Mouse (Mus musculus) midbrain, postnatal 0 days (tissue): ENCODE results near the gene Dcaf12l2. TPM values are rescaled to one million over a fixed set of nuclear protein-coding genes. Genes with fewer than 3 reads are reported as not detected.

Source experiments
- ATAC-seq: fragments of 200-750 bp; cut with Nextera tagmentation; 2 replicates; pipeline ENCODE4 v1.8.0; 2017; ENCODE audit warnings: moderate number of reproducible peaks, mild to moderate bottlenecking, moderate TSS enrichment, moderate library complexity; ENCODE audit not compliant: low FRiP score
- DNase-seq: peaks from one replicate; pipeline ENCODE4 v3.0.0-alpha.2; 2015; ENCODE audit warnings: low spot score
- H3K27ac ChIP-seq: fragments of 300-500 bp; sonication (generic); 2 replicates; pipeline ENCODE4 v1.5.1; 2014; ENCODE audit warnings: low read depth, mild to moderate bottlenecking, low read length, mixed read lengths
- H3K27me3 ChIP-seq: fragments of 300-500 bp; sonication (generic); 2 replicates; pipeline ENCODE4 v1.6.1; 2014; ENCODE audit warnings: low read length, control low read depth, mixed read lengths; ENCODE audit not compliant: insufficient read depth
- H3K36me3 ChIP-seq: fragments of 300-500 bp; sonication (generic); 2 replicates; pipeline ENCODE4 v1.6.1; 2014; ENCODE audit warnings: low read length, control low read depth, mixed read lengths; ENCODE audit not compliant: insufficient read depth
- H3K4me1 ChIP-seq: fragments of 300-500 bp; sonication (generic); 2 replicates; pipeline ENCODE4 v1.6.1; 2014; ENCODE audit warnings: mild to moderate bottlenecking, control low read depth, antibody characterized with exemption, low read length, mixed read lengths; ENCODE audit not compliant: insufficient read depth
- H3K4me2 ChIP-seq: fragments of 300-500 bp; sonication (generic); 2 replicates; pipeline ENCODE4 v1.6.1; 2014; ENCODE audit warnings: low read depth, mild to moderate bottlenecking, low read length, mixed read lengths; ENCODE audit not compliant: poor library complexity, severe bottlenecking
- H3K4me3 ChIP-seq: fragments of 300-500 bp; sonication (generic); 2 replicates; pipeline ENCODE4 v1.5.1; 2014; ENCODE audit warnings: low read depth, mild to moderate bottlenecking, low read length, moderate library complexity
- H3K9ac ChIP-seq: fragments of 300-500 bp; sonication (generic); replicated peaks from 2 replicates; pipeline ENCODE4 v1.6.1; 2014; ENCODE audit warnings: mild to moderate bottlenecking, low read length, moderate library complexity, mixed read lengths; ENCODE audit not compliant: poor library complexity, severe bottlenecking
- H3K9me3 ChIP-seq: fragments of 300-500 bp; sonication (generic); 2 replicates; pipeline ENCODE4 v1.6.1; 2016; ENCODE audit warnings: low read length, control low read depth
- CTCF ChIP-seq: IDR thresholded peaks from 2 replicates; pipeline ENCODE4 v1.5.1; 2016; ENCODE audit warnings: antibody characterized with exemption, mild to moderate bottlenecking
- WGBS: fragments of 180-500 bp; shearing (Covaris S2); extraction: QIAGEN DNeasy Blood & Tissue Kit; methylation state at CpG from one replicate; pipeline ENCODE4 v1.1.7; 2014; 5-methylcytosine and 5-hydroxymethylcytosine counted together
- polyA plus RNA-seq: library from polyadenylated mRNA; unstranded; fragments of >200 nt; fragmentation: Nextera tagmentation; extraction: Ambion mirVana; gene quantifications from 2 replicates; pipeline ENCODE4 v1.2.1, GENCODE M21; 2015
- total RNA-seq: library from RNA; depleted of rRNA; stranded (reverse); fragments of >200 nt; gene quantifications from 2 replicates; pipeline ENCODE4 v1.2.3, GENCODE M21; 2014; rRNA removed

Dcaf12l2 gene
- total RNA-seq, result 4.8 and 5.9 TPM in 2 replicates
- polyA plus RNA-seq, result 2.0 and 2.6 TPM in 2 replicates

GRCm38 (mm10) chrX:44367646-44368521, at the start of gene Dcaf12l2:
Gene Dcaf12l2 (minus strand): TSS chrX:44368342.
- Histone ChIP-seq H3K27me3 (no peaks in the 10 kb centered on the region), H3K27ac (no peak within 1 kb of the TSS), H3K9ac (peak within 1 kb of the TSS; percentile 57), H3K9me3 (no peaks in the 10 kb centered on the region), H3K4me2 (peak within 1 kb of the TSS; percentile 58), H3K4me1 (no peaks in the 10 kb centered on the region), H3K4me3 (peak within 1 kb of the TSS; percentile 50), H3K36me3 (no peaks in the 10 kb centered on the region)
- DNase-seq (peak; percentile 7), ATAC-seq (peak; percentile 84)
- WGBS, result 26% methylated on average over 55 of the region's 57 CpGs
- TF ChIP-seq CTCF, result no peak

GRCm38 (mm10) chrX:44367280-44367645, 879 bp downstream of the Dcaf12l2 start:
- Histone ChIP-seq H3K4me3 (peak overlapping the region; percentile 50; the same call in 1 of the 2 replicates), H3K27me3 (no peaks in the 10 kb centered on the region), H3K4me2 (peak overlapping the region; percentile 58), H3K36me3 (no peaks in the 10 kb centered on the region), H3K9me3 (no peaks in the 10 kb centered on the region), H3K9ac (no peak overlapping the region), H3K27ac (no peak overlapping the region), H3K4me1 (no peaks in the 10 kb centered on the region)
- WGBS, result 70% methylated on average over 14 of the region's 14 CpGs
- DNase-seq (no peak), ATAC-seq (0 out of 2 replicates have a peak, but pooled peaks have one; percentile 20)
- TF ChIP-seq CTCF, result no peak
